Mouse (Mus musculus): ENCODE measurements around the gene Olfr1025-ps1. TPM values are rescaled to one million over a fixed set of nuclear protein-coding genes. Genes with fewer than 3 reads are reported as not detected.

Gene Olfr1025-ps1
- not detected in 2 replicates for polyA plus RNA-seq (2012; rRNA removed)

GRCm38 (mm10) chr2:85914893-85915292 is at the start of gene Olfr1025-ps1:
Gene Olfr1025-ps1, plus strand, starts transcription at chr2:85915193.

GRCm38 (mm10) chr2:85868294-85868693 is 46.7 kb upstream of the Olfr1025-ps1 start, which contains the start of gene Olfr1022:
Gene Olfr1022, plus strand, starts transcription at chr2:85868594.

GRCm38 (mm10) chr2:85885340-85885739 is 29.7 kb upstream of the Olfr1025-ps1 start, which contains the start of gene Olfr1023:
Gene Olfr1023, plus strand, starts transcription at chr2:85885640.

GRCm38 (mm10) chr2:85904952-85905351 is 10.0 kb upstream of the Olfr1025-ps1 start, which contains the start of gene Olfr1024:
Gene Olfr1024, minus strand, starts transcription at chr2:85905052.

GRCm38 (mm10) chr2:85921258-85921657 is 6.3 kb downstream of the Olfr1025-ps1 start, which contains the start of gene Olfr1026:
Gene Olfr1026, plus strand, starts transcription at chr2:85921558.

GRCm38 (mm10) chr2:85950137-85950536 is 35.1 kb downstream of the Olfr1025-ps1 start, which contains the start of gene Olfr1028:
Gene Olfr1028, plus strand, starts transcription at chr2:85950437.

Other genes with a start within 250 kb of the Olfr1025-ps1 start
- not detected in 2 replicates for gene Olfr1006, start 236.4 kb upstream of the Olfr1025-ps1 start, polyA plus RNA-seq (2012; rRNA removed)
- not detected in 2 replicates for gene Olfr1008, start 225.8 kb upstream of the Olfr1025-ps1 start, polyA plus RNA-seq (2012; rRNA removed)
- gene Olfr1009, start 199.8 kb upstream of the Olfr1025-ps1 start, polyA plus RNA-seq (2012; rRNA removed): not detected in 2 replicates
- gene Olfr1012, start 152.4 kb upstream of the Olfr1025-ps1 start, polyA plus RNA-seq (2012; rRNA removed): not detected in 2 replicates
- not detected in 2 replicates for gene Olfr1013, start 148.1 kb upstream of the Olfr1025-ps1 start, polyA plus RNA-seq (2012; rRNA removed)
- gene Olfr1014, start 142.5 kb upstream of the Olfr1025-ps1 start, polyA plus RNA-seq (2012; rRNA removed): not detected in 2 replicates
- gene Olfr1015, start 133.2 kb upstream of the Olfr1025-ps1 start, polyA plus RNA-seq (2012; rRNA removed): not detected in 2 replicates
- not detected in 2 replicates for gene Olfr1016, start 112.6 kb upstream of the Olfr1025-ps1 start, polyA plus RNA-seq (2012; rRNA removed)
- gene Olfr1018, start 96.7 kb upstream of the Olfr1025-ps1 start, polyA plus RNA-seq (2012; rRNA removed): not detected in 2 replicates
- gene Olfr1019, start 69.7 kb upstream of the Olfr1025-ps1 start, polyA plus RNA-seq (2012; rRNA removed): not detected in 2 replicates
- gene Olfr1020, start 68.2 kb upstream of the Olfr1025-ps1 start, polyA plus RNA-seq (2012; rRNA removed): not detected in 2 replicates
- gene Olfr1022, start 46.6 kb upstream of the Olfr1025-ps1 start, polyA plus RNA-seq (2012; rRNA removed): not detected in 2 replicates
- not detected in 2 replicates for gene Olfr1023, start 29.6 kb upstream of the Olfr1025-ps1 start, polyA plus RNA-seq (2012; rRNA removed)
- gene Olfr1024, start 10.1 kb upstream of the Olfr1025-ps1 start, polyA plus RNA-seq (2012; rRNA removed): not detected in 2 replicates
- not detected in 2 replicates for gene Olfr1026, start 6.4 kb downstream of the Olfr1025-ps1 start, polyA plus RNA-seq (2012; rRNA removed)
- not detected in 2 replicates for gene Olfr1028, start 35.2 kb downstream of the Olfr1025-ps1 start, polyA plus RNA-seq (2012; rRNA removed)
- gene Olfr1029, start 58.7 kb downstream of the Olfr1025-ps1 start, polyA plus RNA-seq (2012; rRNA removed): not detected in 2 replicates
- not detected in 2 replicates for gene Olfr1030, start 64.1 kb downstream of the Olfr1025-ps1 start, polyA plus RNA-seq (2012; rRNA removed)
- gene Olfr1031, start 75.1 kb downstream of the Olfr1025-ps1 start, polyA plus RNA-seq (2012; rRNA removed): not detected in 2 replicates
- gene Olfr1032, start 90.3 kb downstream of the Olfr1025-ps1 start, polyA plus RNA-seq (2012; rRNA removed): not detected in 2 replicates
- gene Olfr1033, start 105.4 kb downstream of the Olfr1025-ps1 start, polyA plus RNA-seq (2012; rRNA removed): 0.08 and 0.14 TPM in 2 replicates
- gene Olfr1034, start 130.7 kb downstream of the Olfr1025-ps1 start, polyA plus RNA-seq (2012; rRNA removed): 0.03 TPM in 1 of 2 replicates, not detected in the other
- not detected in 2 replicates for gene Olfr1036, start 158.8 kb downstream of the Olfr1025-ps1 start, polyA plus RNA-seq (2012; rRNA removed)
- not detected in 2 replicates for gene Olfr1037, start 172.2 kb downstream of the Olfr1025-ps1 start, polyA plus RNA-seq (2012; rRNA removed)
- not detected in 2 replicates for gene Olfr1039, start 220.7 kb downstream of the Olfr1025-ps1 start, polyA plus RNA-seq (2012; rRNA removed)
- gene Olfr1040, start 231.5 kb downstream of the Olfr1025-ps1 start, polyA plus RNA-seq (2012; rRNA removed): not detected in 2 replicates
- gene Olfr1042, start 246.6 kb downstream of the Olfr1025-ps1 start, polyA plus RNA-seq (2012; rRNA removed): not detected in 2 replicates

All from colon, adult 2 months (tissue).